Mouse (Mus musculus): ENCODE data around the gene Asb5.
"Not testable (repeated sequence)": the region's sequence is repeated elsewhere in the genome, so short reads cannot be mapped to it uniquely, and the experiment has no call there.

The Asb5 gene

DNA sequence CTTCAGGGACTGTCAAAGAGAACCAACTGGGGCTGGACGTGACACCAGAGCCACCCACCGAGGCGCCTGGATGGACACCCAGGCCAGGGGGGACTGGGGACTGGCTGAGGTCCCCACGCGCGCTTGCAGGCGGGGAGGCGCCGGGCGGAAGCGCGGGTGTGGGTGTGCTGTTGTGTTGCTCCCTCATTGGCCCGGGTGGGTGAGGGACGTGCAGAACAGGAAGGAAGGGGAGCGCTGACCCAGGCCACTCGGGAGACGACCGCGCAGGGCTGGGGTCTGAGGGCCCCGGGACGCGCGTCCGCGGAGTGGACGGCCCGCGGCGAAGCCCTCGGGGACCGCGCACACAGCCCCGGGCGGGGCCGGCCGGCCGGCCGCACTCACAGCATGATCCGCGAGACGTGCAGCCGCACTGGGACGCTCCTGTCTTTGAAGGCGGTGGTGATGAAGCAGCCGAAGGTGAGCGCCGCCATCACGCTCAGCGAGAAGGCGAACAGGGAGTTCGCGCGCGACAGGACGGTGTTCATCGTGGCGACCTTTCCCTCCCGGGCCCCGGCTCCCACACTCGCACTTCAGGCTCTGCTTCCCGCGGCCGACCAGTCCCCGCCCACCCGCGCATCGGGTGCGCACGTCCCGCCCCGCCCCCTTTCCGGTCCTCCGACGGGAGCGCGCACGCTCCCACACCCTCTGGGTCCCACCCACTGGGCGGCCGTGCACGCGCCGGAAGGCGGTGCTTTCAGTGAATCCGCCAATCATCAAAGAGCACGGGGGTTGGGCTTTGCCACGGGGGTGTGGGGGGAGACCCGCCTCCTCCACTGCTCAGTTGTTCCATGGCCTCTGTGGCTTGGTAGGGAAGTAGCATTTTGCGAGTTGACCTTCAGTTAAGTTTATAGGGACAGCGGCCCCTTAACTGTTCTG, at the start of gene Asb5, which contains the start of gene Spcs3:
Gene Asb5, plus strand, starts transcription at position 199 of the 915 bp plus-strand sequence.
Gene Spcs3, minus strand, starts transcription at position 617 of the 915 bp plus-strand sequence.
- DNase-seq = peak; percentile 95

- no peak for DNase-seq
These were observed 42.7 kb upstream of the Asb5 start for GRCm38 (mm10) chr8:54486555-54487273.

DNA sequence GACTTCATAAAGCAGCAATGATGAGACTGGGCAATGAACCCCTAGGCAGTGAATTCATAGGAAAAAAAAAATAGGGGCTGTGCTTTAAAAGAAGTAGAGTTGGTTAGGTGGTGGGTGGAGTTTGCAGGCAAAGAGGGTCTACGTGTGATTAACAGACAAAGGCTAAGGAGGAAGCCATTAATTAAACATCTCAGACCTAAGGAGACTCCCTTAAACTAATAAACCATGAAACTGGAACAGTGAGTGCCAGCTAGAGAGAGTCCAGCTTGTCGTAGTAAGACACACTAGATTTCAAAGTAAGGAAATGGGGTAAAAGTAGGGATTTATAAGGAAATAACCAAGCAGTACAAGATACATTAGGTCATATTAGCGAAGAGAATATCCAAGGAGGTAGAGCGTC, 40.9 kb upstream of the Asb5 start:
- no peak for DNase-seq

GRCm38 (mm10) chr8:54491057-54491690, 38.2 kb upstream of the Asb5 start:
- peak; percentile 9 for DNase-seq

GRCm38 (mm10) chr8:54491934-54492333, 37.4 kb upstream of the Asb5 start:
- no peak for DNase-seq

GRCm38 (mm10) chr8:54493110-54493509, 36.3 kb upstream of the Asb5 start:
- peak; percentile 12 for DNase-seq

- DNase-seq = no peak
These were observed 35.5 kb upstream of the Asb5 start for GRCm38 (mm10) chr8:54493915-54494314.

DNA sequence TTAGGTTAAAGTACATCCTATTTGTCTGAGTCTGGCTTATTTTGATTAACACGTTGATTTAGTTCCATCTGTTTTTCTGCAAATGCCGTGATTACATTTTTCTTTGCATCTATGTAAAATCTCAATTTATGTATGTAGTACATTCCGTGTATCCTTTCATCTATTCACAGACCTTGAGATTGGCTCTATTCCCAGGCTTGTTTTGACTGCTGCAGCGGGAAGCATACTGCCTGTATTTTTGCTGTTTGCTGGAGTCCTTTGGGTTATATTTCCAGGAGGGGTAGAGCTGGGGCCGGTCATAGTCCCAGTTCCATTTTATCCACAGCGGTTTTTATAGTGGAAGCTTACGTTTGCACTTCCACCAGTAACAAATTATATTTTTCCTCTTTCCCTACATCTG, 26.3 kb upstream of the Asb5 start:
- no peak for DNase-seq

- DNase-seq = no peak
These were observed 24.3 kb upstream of the Asb5 start for GRCm38 (mm10) chr8:54505060-54505459.

DNA sequence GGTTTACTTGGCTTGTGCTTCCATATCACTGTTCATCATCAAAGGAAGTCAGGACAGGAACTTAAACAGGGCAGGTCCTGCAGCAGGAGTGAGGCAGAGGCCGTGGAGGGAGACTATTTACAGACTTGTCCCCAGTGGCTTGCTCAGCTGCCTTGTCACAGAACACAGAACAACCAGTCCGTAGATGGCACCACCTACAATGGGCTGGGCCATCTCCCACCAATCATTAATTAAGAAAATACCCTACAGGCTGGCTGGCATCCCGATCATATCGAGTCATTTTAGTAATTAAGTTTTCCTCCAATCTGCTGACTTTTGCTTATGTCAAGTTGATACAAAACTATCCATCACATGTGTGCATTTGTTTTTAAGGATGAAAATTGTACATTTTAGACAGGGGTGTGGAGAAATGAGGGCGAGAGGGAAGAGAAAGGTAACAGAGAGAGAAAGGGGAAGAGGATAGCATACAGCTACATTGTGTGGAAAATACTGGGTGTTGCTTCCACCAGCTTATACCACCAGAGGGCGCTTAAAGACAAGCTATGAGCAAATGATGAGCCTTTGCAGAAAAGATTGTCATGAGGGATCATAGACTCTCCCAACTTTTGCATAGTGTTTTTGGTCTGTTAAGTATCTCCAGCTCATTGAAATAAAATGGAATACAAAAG, 21.8 kb upstream of the Asb5 start:
- DNase-seq = peak; percentile 61

- DNase-seq = no peak
These were observed 21.3 kb upstream of the Asb5 start for GRCm38 (mm10) chr8:54508096-54508456.

DNA sequence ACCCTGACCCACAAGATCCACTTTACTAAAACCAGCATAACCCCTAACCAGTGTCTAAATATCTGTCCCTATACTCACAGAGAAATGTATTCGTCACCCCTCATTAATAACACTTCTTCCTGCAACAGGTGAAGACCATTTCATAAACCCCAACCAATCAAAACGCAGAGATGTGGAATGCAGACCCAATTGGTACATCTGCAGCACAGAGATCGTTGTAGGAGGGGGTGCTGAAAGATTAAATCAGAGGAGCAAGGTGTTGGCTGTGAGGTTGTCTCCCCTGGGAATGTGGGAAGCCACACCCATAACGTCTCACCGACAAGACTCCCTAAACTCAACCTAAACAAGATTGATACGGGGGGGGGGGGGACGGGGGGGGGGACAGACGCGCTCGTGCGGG, 20.6 kb upstream of the Asb5 start:
- DNase-seq = no peak

GRCm38 (mm10) chr8:54509221-54509721, 20.1 kb upstream of the Asb5 start:
- DNase-seq = no peak

DNA sequence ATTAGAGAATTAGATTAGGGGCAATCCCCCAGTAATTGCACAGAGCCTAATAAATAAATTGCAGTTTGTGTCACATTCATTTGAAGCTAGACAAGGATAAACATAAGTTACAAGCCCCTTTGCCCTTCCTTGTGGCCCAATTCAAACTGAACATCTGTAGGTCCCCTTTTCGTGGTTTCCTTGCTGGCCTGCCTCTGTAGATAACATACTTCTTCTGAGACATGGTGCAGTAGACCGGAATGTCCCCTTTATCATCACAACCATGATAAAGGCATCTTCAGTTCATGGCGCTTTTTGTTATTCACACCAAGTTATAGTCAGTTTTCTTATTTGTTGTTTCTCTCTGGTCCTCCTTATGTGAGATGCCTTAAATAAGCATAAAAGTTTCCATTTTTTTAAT, 17.6 kb upstream of the Asb5 start:
- no peak for DNase-seq

DNA sequence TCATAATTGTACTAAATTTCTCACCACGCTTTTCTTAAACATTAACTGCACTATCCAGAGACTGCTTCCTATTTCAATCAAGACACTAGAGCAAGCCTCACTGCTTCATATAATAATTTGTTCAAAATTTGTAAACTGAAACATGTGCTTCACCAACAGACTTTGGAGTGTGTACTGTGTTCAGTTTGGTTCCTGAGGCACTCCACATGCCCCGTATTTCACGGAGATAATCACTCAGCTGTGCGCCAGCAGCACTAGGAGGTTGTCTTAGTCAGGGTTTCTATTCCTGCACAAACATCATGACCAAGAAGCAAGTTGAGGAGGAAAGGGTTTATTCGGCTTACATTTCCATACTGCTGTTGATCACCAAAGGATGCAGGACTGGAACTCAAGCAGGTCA, 17.2 kb upstream of the Asb5 start:
- not testable (repeated sequence) for DNase-seq

DNA sequence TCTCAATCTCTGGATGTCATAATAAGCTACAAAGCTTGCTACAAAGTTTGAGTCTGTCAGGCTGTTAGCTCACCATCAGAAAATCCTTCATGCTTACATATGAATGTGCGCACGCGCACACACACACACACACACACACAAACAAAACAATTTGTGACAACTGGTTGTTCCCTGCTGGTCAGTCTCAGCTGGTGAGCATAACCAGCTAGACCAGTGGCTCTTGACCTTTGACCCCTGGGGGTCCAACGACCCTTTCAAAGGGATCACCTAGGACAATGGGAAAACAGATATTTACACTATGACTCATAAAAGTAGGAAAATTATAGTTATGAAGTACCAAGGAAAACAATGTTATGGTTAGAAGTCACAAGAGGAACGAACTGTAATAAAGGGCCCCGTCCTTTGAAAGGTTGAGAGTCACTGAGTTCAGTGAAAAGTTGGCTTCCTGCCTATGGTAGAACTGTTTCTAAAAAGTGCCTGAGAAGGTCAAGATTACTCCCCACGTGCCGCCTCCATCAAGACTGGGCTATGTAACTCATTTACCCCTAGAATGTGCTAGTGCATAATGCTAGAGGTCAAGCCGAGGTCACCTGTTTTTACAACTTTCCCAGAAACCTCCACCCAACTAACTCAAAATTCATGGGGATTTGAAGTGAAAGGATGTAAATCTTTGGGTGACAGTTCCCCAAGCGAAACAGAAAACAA, 10.5 kb upstream of the Asb5 start:
- no peak for DNase-seq

- no peak for DNase-seq
These were observed 8.9 kb upstream of the Asb5 start for GRCm38 (mm10) chr8:54520516-54520915.

- no peak for DNase-seq
These were observed 3.8 kb upstream of the Asb5 start for GRCm38 (mm10) chr8:54525606-54526005.

- no peak for DNase-seq
These were observed 2.7 kb upstream of the Asb5 start for GRCm38 (mm10) chr8:54526700-54527099.

- no peak for DNase-seq
These were observed 809 bp upstream of the Asb5 start for GRCm38 (mm10) chr8:54528571-54528970.

DNA sequence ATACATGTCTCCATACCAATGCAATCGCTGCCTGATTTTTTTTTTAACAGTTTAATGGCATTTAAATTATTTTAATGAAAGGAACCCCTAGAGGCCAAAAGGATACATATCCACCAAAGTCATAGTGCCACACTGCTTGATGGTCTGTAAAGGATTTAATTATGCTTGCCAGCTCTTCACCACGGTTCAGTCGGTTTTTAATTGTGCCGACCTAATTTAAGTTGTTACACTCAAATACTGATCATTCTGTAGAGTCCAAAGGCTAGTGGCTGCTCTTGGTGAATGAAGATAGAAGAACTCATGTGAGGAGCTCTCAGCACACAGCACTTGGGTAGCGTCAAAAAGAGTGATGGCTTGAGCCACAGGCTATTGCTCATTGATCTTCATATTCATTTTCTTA, 5.8 kb downstream of the Asb5 start:
- no peak for DNase-seq

GRCm38 (mm10) chr8:54537285-54537684, 7.9 kb downstream of the Asb5 start:
- no peak for DNase-seq

All from cerebellum, adult 9-11 months (tissue).